Mouse (Mus musculus) embryonic fibroblast, embryonic 13.5 days (primary cell): ENCODE results near the gene Fiz1.

Source experiments
- CTCF ChIP-seq: IDR thresholded peaks from 2 replicates; pipeline ENCODE4 v1.5.1; 2011; ENCODE audit warnings: mild to moderate bottlenecking, control low read depth, low read length, moderate library complexity, borderline replicate concordance; ENCODE audit not compliant: insufficient read depth
- POLR2A ChIP-seq: IDR thresholded peaks from 2 replicates; pipeline ENCODE4 v1.6.1; 2011; ENCODE audit warnings: low read depth, mild to moderate bottlenecking, control low read depth, low read length, moderate library complexity

GRCm38 (mm10) chr7:5057381-5057780 is 42.9 kb upstream of the Fiz1 start:
- TF ChIP-seq POLR2A: no peak
- no peak for TF ChIP-seq CTCF
